Mouse (Mus musculus) left cerebral cortex, adult 2 months (tissue): ENCODE data around the gene Decr2. TPM values are rescaled to one million over a fixed set of nuclear protein-coding genes. Genes with fewer than 3 reads are reported as not detected.
"Not testable (repeated sequence)": the region's sequence is repeated elsewhere in the genome, so short reads cannot be mapped to it uniquely, and the experiment has no call there.

Experiments used
- DNase-seq, 2 experiments: peaks; one replicate each; pipeline ENCODE4 v3.0.0; 2021 to 2022; ENCODE audit warnings: low spot score in 2 of 2, mixed read lengths in 1 of 2; ENCODE audit errors: extremely low spot score in 1 of 2
- H3K27ac ChIP-seq: fragments of 200-600 bp; 2 replicates; pipeline ENCODE4 v1.8.1; 2022
- H3K4me3 ChIP-seq: fragments of 200-600 bp; 2 replicates; pipeline ENCODE4 v1.8.1; 2022
- CTCF ChIP-seq: fragments of 200-600 bp; IDR thresholded peaks from 2 replicates; pipeline ENCODE4 v1.8.1; 2022; ENCODE audit warnings: antibody characterized with exemption, mild to moderate bottlenecking, moderate library complexity
- intact Hi-C: fragments of 180-260 bp; cut with DNase I; formaldehyde crosslinking; loops from one replicate; pipeline ENCODE4 v1.15.1; 2025
- total RNA-seq, 2 experiments: library from RNA; stranded (reverse); gene quantifications; 2 replicates each; pipeline ENCODE4 v1.2.3; 2021

Decr2 gene
- total RNA-seq, 2 experiments from 2014 or later = 28.5 to 31.5 TPM

GRCm38 (mm10) chr17:26111024-26111423, 20.9 kb upstream of the Decr2 start:
- Histone ChIP-seq H3K27ac (no peak overlapping the region), H3K4me3 (no peak overlapping the region)
- intact Hi-C loops = no loop called here
- no peak for TF ChIP-seq CTCF
- no peak for DNase-seq

GRCm38 (mm10) chr17:26110156-26110555, 20.0 kb upstream of the Decr2 start:
- no peak overlapping the region for H3K27ac ChIP-seq
- no peak overlapping the region for H3K4me3 ChIP-seq
- DNase-seq = no peak
- intact Hi-C loops = no loop called here
- TF ChIP-seq CTCF = no peak

DNA sequence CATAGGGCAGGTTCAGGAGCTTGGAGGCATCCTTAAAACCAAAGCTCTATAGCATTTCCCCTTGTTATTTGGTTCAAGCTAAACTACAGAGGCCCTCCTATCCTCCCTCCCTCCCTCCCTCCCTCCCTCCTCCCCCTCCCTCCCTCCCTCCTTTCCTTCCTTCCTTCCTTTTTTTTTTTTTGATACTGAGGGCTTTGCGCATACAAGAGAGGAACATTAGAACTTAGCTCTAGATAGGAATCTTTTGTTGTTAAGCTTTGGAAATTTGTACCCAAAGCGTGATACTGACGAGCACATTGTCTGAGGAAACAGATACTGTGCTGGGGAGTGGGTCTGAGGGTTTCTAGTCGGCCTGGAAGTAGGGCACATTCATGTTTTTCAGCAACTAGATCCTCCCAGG, 15.5 kb upstream of the Decr2 start:
- intact Hi-C loops = no loop called here
- no peak for DNase-seq
- Histone ChIP-seq H3K27ac (no peak overlapping the region), H3K4me3 (no peak overlapping the region)
- TF ChIP-seq CTCF = no peak

DNA sequence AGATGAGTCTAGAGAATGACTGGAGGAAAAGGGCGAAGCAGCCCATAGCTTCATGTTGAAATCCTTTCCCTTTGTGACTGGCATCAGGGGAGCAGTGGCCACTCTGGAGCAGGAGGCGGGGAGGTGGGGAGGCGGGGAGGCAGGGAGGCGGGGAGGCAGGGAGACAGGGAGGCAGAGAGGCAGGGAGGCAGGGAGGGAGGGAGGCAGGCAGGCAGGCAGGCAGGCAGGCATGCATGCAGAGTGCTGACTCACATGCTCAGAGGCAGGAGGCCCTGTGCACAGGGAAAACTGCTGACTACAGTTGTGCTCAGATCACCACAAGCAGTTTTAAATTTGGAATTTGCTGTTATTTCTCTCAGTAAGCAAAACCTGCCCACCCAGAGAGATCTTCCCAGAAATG, 11.3 kb upstream of the Decr2 start:
- Histone ChIP-seq H3K27ac (no peak overlapping the region), H3K4me3 (no peak overlapping the region)
- DNase-seq = no peak
- no peak for TF ChIP-seq CTCF
- intact Hi-C loops = no loop called here

- Histone ChIP-seq H3K27ac (no peak overlapping the region), H3K4me3 (no peak overlapping the region)
- no peak for DNase-seq
- no peak for TF ChIP-seq CTCF
- intact Hi-C loops = no loop called here
These were observed 10.0 kb upstream of the Decr2 start for GRCm38 (mm10) chr17:26100166-26100565.

- H3K4me3 ChIP-seq, DNase-seq, H3K27ac ChIP-seq: not testable (repeated sequence)
- intact Hi-C loops = loop anchor here (10.0 kb wide), 1 partner anchor 205 kb away; no protein-coding TSS in a partner anchor
- peak; percentile 63 for TF ChIP-seq CTCF
These were observed 9.2 kb upstream of the Decr2 start for GRCm38 (mm10) chr17:26099316-26099715.

DNA sequence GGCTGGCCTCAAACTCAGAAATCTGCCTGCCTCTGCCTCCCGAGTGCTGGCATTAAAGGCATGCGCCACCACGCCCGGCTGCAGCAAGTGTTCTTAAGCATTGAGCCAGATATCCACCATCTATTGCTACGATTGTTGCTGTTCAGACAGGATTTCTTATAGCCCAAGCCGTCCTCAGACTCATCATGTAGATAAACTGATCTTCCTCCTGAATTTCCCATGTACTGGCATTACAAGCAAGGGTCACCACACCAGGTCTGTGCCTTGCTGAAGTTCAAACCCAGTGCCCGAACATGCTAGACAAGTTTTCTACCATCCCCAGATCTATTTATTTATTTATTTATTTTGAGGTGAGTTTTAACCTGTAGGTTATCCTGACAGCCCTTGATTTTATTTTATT, 8.3 kb upstream of the Decr2 start:
- TF ChIP-seq CTCF = no peak
- intact Hi-C loops = loop anchor here (10.0 kb wide), 1 partner anchor 204 kb away; no protein-coding TSS in a partner anchor
- Histone ChIP-seq H3K27ac (no peak overlapping the region), H3K4me3 (no peak overlapping the region)
- no peak for DNase-seq

DNA sequence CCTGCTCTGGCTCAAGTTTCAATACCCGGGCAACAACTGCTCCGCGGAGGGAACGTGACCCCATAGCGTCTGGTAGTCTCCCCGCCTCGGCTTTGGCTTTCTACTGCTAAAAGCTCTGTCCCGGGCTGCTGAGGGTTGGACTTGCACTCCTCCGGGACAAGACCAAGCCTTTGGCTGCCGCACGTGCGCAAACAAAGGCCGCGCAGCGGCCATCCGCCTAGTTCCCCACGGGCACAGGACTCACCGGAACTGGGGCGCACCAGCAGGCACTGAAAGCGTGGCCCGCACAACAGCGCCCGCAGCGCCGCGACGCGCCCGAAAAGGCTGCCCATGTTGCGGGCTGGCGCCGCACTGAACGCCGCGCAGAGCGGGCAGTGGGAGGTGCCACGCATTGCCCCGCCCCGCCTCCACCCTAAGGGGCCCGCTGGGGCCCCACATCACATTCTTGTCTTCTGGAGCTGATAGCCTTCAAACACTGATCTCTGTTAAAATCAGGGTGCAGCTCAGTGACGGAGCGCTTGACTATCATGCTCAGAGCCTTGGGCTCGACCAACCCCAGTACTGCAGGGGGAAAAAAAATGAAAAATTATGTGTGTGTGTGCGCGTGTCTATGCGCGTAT, 5.1 kb upstream of the Decr2 start, which contains the start of gene Nme4:
Nme4 (minus strand) TSS at position 482 of the 620 bp plus-strand sequence.
- no peak for TF ChIP-seq CTCF
- peak; percentile 71 to 74 for DNase-seq
- intact Hi-C loops = loop anchor here (10.0 kb wide), 1 partner anchor 200 kb away; no protein-coding TSS in a partner anchor
- Histone ChIP-seq H3K27ac (peak within 1 kb of the TSS; percentile 81), H3K4me3 (peak within 1 kb of the TSS; percentile 61)

- H3K4me3 ChIP-seq = peak overlapping the region; percentile 61
- DNase-seq = no peak
- no peak for TF ChIP-seq CTCF
- intact Hi-C loops = loop anchor here (10.0 kb wide), 1 partner anchor 200 kb away; no protein-coding TSS in a partner anchor
- H3K27ac ChIP-seq = peak overlapping the region; percentile 81
These were observed 4.5 kb upstream of the Decr2 start for GRCm38 (mm10) chr17:26094531-26095110.

GRCm38 (mm10) chr17:26087059-26087564, 3.0 kb downstream of the Decr2 start:
- H3K27ac ChIP-seq = no peak overlapping the region
- no peak for TF ChIP-seq CTCF
- no peak for DNase-seq
- no peak overlapping the region for H3K4me3 ChIP-seq
- intact Hi-C loops = no loop called here

- intact Hi-C loops = no loop called here
- no peak for DNase-seq
- Histone ChIP-seq H3K27ac (no peak overlapping the region), H3K4me3 (no peak overlapping the region)
- no peak for TF ChIP-seq CTCF
These were observed 9.3 kb downstream of the Decr2 start for GRCm38 (mm10) chr17:26080867-26081266.

DNA sequence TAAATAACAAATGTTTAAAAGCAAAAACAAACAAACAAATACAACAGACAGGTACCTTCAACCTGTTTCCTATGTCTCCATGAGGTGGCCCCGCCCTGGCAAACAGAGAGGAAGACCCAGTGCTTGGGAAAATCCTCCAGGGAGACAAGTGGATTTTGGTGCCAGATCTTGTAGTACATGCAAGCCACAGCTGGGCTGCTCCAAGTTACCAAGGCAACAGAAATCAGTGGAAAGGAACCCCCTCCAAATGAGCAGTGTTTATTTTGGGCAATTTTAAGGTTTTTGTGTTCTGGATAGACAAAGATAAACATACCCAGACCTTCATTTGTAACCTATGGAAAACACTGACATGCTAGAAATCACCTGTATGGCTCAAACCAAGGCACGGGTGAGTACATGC, 11.3 kb downstream of the Decr2 start:
- DNase-seq = no peak
- no peak; the same call in 1 of the 2 replicates for TF ChIP-seq CTCF
- peak overlapping the region; percentile 61 for H3K27ac ChIP-seq
- intact Hi-C loops = no loop called here
- H3K4me3 ChIP-seq = no peak overlapping the region
